Mouse (Mus musculus): ENCODE data around the gene Hbp1. TPM values are rescaled to one million over a fixed set of nuclear protein-coding genes. Genes with fewer than 3 reads are reported as not detected.
A peak's percentile ranks its signal among the peaks of the same experiment; 100 is the strongest.

The Hbp1 gene
- total RNA-seq, 4 experiments from 2014 or later: 23.4 to 28.4 (median 27.0) TPM

GRCm38 (mm10) chr12:31912966-31913551, 37.3 kb downstream of the Hbp1 start:
- DNase-seq (ENCODE audit: low spot score in 2 of 2): no peak

- no peak for DNase-seq (ENCODE audit: low spot score in 2 of 2)
Observed at GRCm38 (mm10) chr12:31907436-31907835, 42.9 kb downstream of the Hbp1 start.

- no peak for DNase-seq (ENCODE audit: low spot score in 2 of 2)
Observed at GRCm38 (mm10) chr12:31905696-31906551, 44.4 kb downstream of the Hbp1 start.

GRCm38 (mm10) chr12:31900391-31900914, 49.9 kb downstream of the Hbp1 start:
- DNase-seq (ENCODE audit: low spot score in 2 of 2): no peak

- DNase-seq (ENCODE audit: low spot score in 2 of 2): no peak
Observed at GRCm38 (mm10) chr12:31897456-31897855, 52.9 kb downstream of the Hbp1 start.

GRCm38 (mm10) chr12:31896986-31897385, 53.3 kb downstream of the Hbp1 start:
- no peak for DNase-seq (ENCODE audit: low spot score in 2 of 2)

GRCm38 (mm10) chr12:31896295-31896694, 54.0 kb downstream of the Hbp1 start:
- DNase-seq (ENCODE audit: low spot score in 2 of 2): no peak

- peak in 1 of 2 experiments; percentile 81 for DNase-seq (ENCODE audit: low spot score in 2 of 2)
Observed at GRCm38 (mm10) chr12:31895888-31896287, 54.4 kb downstream of the Hbp1 start.

- no peak for DNase-seq (ENCODE audit: low spot score in 2 of 2)
Observed at GRCm38 (mm10) chr12:31895095-31895734, 55.1 kb downstream of the Hbp1 start.

GRCm38 (mm10) chr12:31892771-31893170, 57.6 kb downstream of the Hbp1 start:
- no peak for DNase-seq (ENCODE audit: low spot score in 2 of 2)

- DNase-seq (ENCODE audit: low spot score in 2 of 2): no peak
Observed at GRCm38 (mm10) chr12:31892079-31892478, 58.3 kb downstream of the Hbp1 start.

- DNase-seq (ENCODE audit: low spot score in 2 of 2): no peak
Observed at GRCm38 (mm10) chr12:31890685-31891084, 59.6 kb downstream of the Hbp1 start.

GRCm38 (mm10) chr12:31885844-31886606, 64.3 kb downstream of the Hbp1 start:
- peak in 1 of 2 experiments; percentile 77 for DNase-seq (ENCODE audit: low spot score in 2 of 2)

GRCm38 (mm10) chr12:31885084-31885483, 65.3 kb downstream of the Hbp1 start:
- DNase-seq (ENCODE audit: low spot score in 2 of 2): no peak

- no peak for DNase-seq (ENCODE audit: low spot score in 2 of 2)
Observed at GRCm38 (mm10) chr12:31884365-31884764, 66.0 kb downstream of the Hbp1 start.

- no peak for DNase-seq (ENCODE audit: low spot score in 2 of 2)
Observed at GRCm38 (mm10) chr12:31882736-31883135, 67.6 kb downstream of the Hbp1 start.

- no peak for DNase-seq (ENCODE audit: low spot score in 2 of 2)
Observed at GRCm38 (mm10) chr12:31876775-31877174, 73.6 kb downstream of the Hbp1 start.
